Mouse (Mus musculus): Measurements from ENCODE around the gene H2-Q6. TPM values are rescaled to one million over a fixed set of nuclear protein-coding genes. Genes with fewer than 3 reads are reported as not detected.

Gene H2-Q6
- polyA plus RNA-seq, 2 experiments, result 7.6 to 10.3 TPM

GRCm38 (mm10) chr17:35469842-35470751 lies 45.4 kb downstream of the H2-Q6 start, which contains the start of gene H2-Q10:
Gene H2-Q10 (plus strand): TSS chr17:35470089.
- 3% methylated on average over 77 of the region's 80 CpGs for WGBS (ENCODE audit: insufficient replicate concordance)
- H3K4me3 ChIP-seq (ENCODE audit: insufficient read depth in 1 of 2, low read depth in 2 of 2, low read length in 2 of 2), result peak within 1 kb of the TSS; percentile 35 to 56
- peak within 1 kb of the TSS; percentile 33 for H3K27ac ChIP-seq
- no peak for DNase-seq (ENCODE audit: low read depth in 3 of 3, low spot score in 3 of 3)
- no peak for TF ChIP-seq EP300 (IDR thresholded peaks at IDR 0.05; ENCODE audit: low read depth)
- no peak for TF ChIP-seq CTCF (IDR thresholded peaks at IDR 0.05; ENCODE audit: low read depth)
- H3K4me1 ChIP-seq (replicated peaks; ENCODE audit: control insufficient read depth in 2 of 2, insufficient read depth in 2 of 2, low read length in 1 of 2), result no peaks in the 10 kb centered on the region
- no peaks in the 10 kb centered on the region for H3K9me3 ChIP-seq (ENCODE audit: control insufficient read depth, low read length)
- peaks cover 17% of the 10 kb centered on the region for H3K27me3 ChIP-seq (ENCODE audit: control insufficient read depth, insufficient read depth, low read length)
- no peaks in the 10 kb centered on the region for H3K36me3 ChIP-seq (replicated peaks; ENCODE audit: control insufficient read depth, insufficient read depth, low read depth)
- peak within 1 kb of the TSS; percentile 32 for H3K9ac ChIP-seq (replicated peaks)
- ATAC-seq (ENCODE audit: insufficient read depth), result peak; percentile 81
- H3K4me2 ChIP-seq (ENCODE audit: low read depth), result peak within 1 kb of the TSS; percentile 24; the same call in 1 of the 2 replicates

Other genes starting within 250 kb of the H2-Q6 start
- 3.1 and 8.1 TPM in 2 replicates for gene Aif1, start 248.8 kb upstream of the H2-Q6 start, polyA plus RNA-seq (2012; rRNA removed)
- 18.6 and 20.7 TPM in 2 replicates for gene Aif1, start 248.8 kb upstream of the H2-Q6 start, polyA plus RNA-seq (2014; fragmentation: Nextera tagmentation; extraction: Ambion mirVana)
- 25.6 and 37.4 TPM in 2 replicates for gene Lst1, start 236.4 kb upstream of the H2-Q6 start, polyA plus RNA-seq (2012; rRNA removed)
- 32.8 and 37.7 TPM in 2 replicates for gene Lst1, start 236.4 kb upstream of the H2-Q6 start, polyA plus RNA-seq (2014; fragmentation: Nextera tagmentation; extraction: Ambion mirVana)
- gene Ltb, start 230.4 kb upstream of the H2-Q6 start, polyA plus RNA-seq (2012; rRNA removed), result 0.47 and 0.70 TPM in 2 replicates
- 0.28 and 0.64 TPM in 2 replicates for gene Ltb, start 230.4 kb upstream of the H2-Q6 start, polyA plus RNA-seq (2014; fragmentation: Nextera tagmentation; extraction: Ambion mirVana)
- gene Tnf, start 222.8 kb upstream of the H2-Q6 start, polyA plus RNA-seq (2012; rRNA removed), result 0.42 and 0.73 TPM in 2 replicates
- gene Tnf, start 222.8 kb upstream of the H2-Q6 start, polyA plus RNA-seq (2014; fragmentation: Nextera tagmentation; extraction: Ambion mirVana), result 0.15 and 0.43 TPM in 2 replicates
- gene Lta, start 219.5 kb upstream of the H2-Q6 start, polyA plus RNA-seq (2012; rRNA removed), result 0.04 and 0.07 TPM in 2 replicates
- gene Lta, start 219.5 kb upstream of the H2-Q6 start, polyA plus RNA-seq (2014; fragmentation: Nextera tagmentation; extraction: Ambion mirVana), result not detected in 2 replicates
- 0.19 and 0.21 TPM in 2 replicates for gene Gm16181, start 204.0 kb upstream of the H2-Q6 start, polyA plus RNA-seq (2012; rRNA removed)
- not detected in 2 replicates for gene Gm16181, start 204.0 kb upstream of the H2-Q6 start, polyA plus RNA-seq (2014; fragmentation: Nextera tagmentation; extraction: Ambion mirVana)
- gene Atp6v1g2, start 191.2 kb upstream of the H2-Q6 start, polyA plus RNA-seq (2012; rRNA removed), result 1.8 and 1.9 TPM in 2 replicates
- 0.76 and 0.97 TPM in 2 replicates for gene Atp6v1g2, start 191.2 kb upstream of the H2-Q6 start, polyA plus RNA-seq (2014; fragmentation: Nextera tagmentation; extraction: Ambion mirVana)
- 3.6 and 4.2 TPM in 2 replicates for gene Nfkbil1, start 189.1 kb upstream of the H2-Q6 start, polyA plus RNA-seq (2012; rRNA removed)
- 1.1 and 1.3 TPM in 2 replicates for gene Nfkbil1, start 189.1 kb upstream of the H2-Q6 start, polyA plus RNA-seq (2014; fragmentation: Nextera tagmentation; extraction: Ambion mirVana)
- gene Ddx39b, start 183.1 kb upstream of the H2-Q6 start, polyA plus RNA-seq (2012; rRNA removed), result 161 and 199 TPM in 2 replicates
- 127 and 143 TPM in 2 replicates for gene Ddx39b, start 183.1 kb upstream of the H2-Q6 start, polyA plus RNA-seq (2014; fragmentation: Nextera tagmentation; extraction: Ambion mirVana)
- gene H2-D1, start 162.1 kb upstream of the H2-Q6 start, polyA plus RNA-seq (2012; rRNA removed), result 29.2 and 37.1 TPM in 2 replicates
- gene H2-D1, start 162.1 kb upstream of the H2-Q6 start, polyA plus RNA-seq (2014; fragmentation: Nextera tagmentation; extraction: Ambion mirVana), result 55.6 and 57.2 TPM in 2 replicates
- 0.50 and 0.56 TPM in 2 replicates for gene H2-Q1, start 104.4 kb upstream of the H2-Q6 start, polyA plus RNA-seq (2012; rRNA removed)
- 0.58 and 1.2 TPM in 2 replicates for gene H2-Q1, start 104.4 kb upstream of the H2-Q6 start, polyA plus RNA-seq (2014; fragmentation: Nextera tagmentation; extraction: Ambion mirVana)
- 0.57 and 0.82 TPM in 2 replicates for gene H2-Q2, start 82.6 kb upstream of the H2-Q6 start, polyA plus RNA-seq (2012; rRNA removed)
- 1.8 and 1.9 TPM in 2 replicates for gene H2-Q2, start 82.6 kb upstream of the H2-Q6 start, polyA plus RNA-seq (2014; fragmentation: Nextera tagmentation; extraction: Ambion mirVana)
- gene H2-Q4, start 45.2 kb upstream of the H2-Q6 start, polyA plus RNA-seq (2012; rRNA removed), result 5.4 TPM in 2 replicates
- 1.2 and 1.3 TPM in 2 replicates for gene H2-Q4, start 45.2 kb upstream of the H2-Q6 start, polyA plus RNA-seq (2014; fragmentation: Nextera tagmentation; extraction: Ambion mirVana)
- gene H2-Q7, start 14.3 kb downstream of the H2-Q6 start, polyA plus RNA-seq (2012; rRNA removed), result 21.8 and 24.4 TPM in 2 replicates
- gene H2-Q7, start 14.3 kb downstream of the H2-Q6 start, polyA plus RNA-seq (2014; fragmentation: Nextera tagmentation; extraction: Ambion mirVana), result 19.0 and 20.7 TPM in 2 replicates
- gene H2-Q10, start 45.2 kb downstream of the H2-Q6 start, polyA plus RNA-seq (2012; rRNA removed), result 119 and 136 TPM in 2 replicates
- 195 and 206 TPM in 2 replicates for gene H2-Q10, start 45.2 kb downstream of the H2-Q6 start, polyA plus RNA-seq (2014; fragmentation: Nextera tagmentation; extraction: Ambion mirVana)
- gene Pou5f1, start 81.2 kb downstream of the H2-Q6 start, polyA plus RNA-seq (2012; rRNA removed), result not detected in 2 replicates
- gene Pou5f1, start 81.2 kb downstream of the H2-Q6 start, polyA plus RNA-seq (2014; fragmentation: Nextera tagmentation; extraction: Ambion mirVana), result not detected in 2 replicates
- 30.0 and 30.5 TPM in 2 replicates for gene Tcf19, start 92.0 kb downstream of the H2-Q6 start, polyA plus RNA-seq (2012; rRNA removed)
- 46.0 and 46.2 TPM in 2 replicates for gene Tcf19, start 92.0 kb downstream of the H2-Q6 start, polyA plus RNA-seq (2014; fragmentation: Nextera tagmentation; extraction: Ambion mirVana)
- gene Cchcr1, start 92.2 kb downstream of the H2-Q6 start, polyA plus RNA-seq (2012; rRNA removed), result 7.5 and 9.4 TPM in 2 replicates
- gene Cchcr1, start 92.2 kb downstream of the H2-Q6 start, polyA plus RNA-seq (2014; fragmentation: Nextera tagmentation; extraction: Ambion mirVana), result 3.8 and 4.9 TPM in 2 replicates
- 0.05 and 0.09 TPM in 2 replicates for gene Psors1c2, start 108.4 kb downstream of the H2-Q6 start, polyA plus RNA-seq (2012; rRNA removed)
- gene Psors1c2, start 108.4 kb downstream of the H2-Q6 start, polyA plus RNA-seq (2014; fragmentation: Nextera tagmentation; extraction: Ambion mirVana), result not detected in 2 replicates
- gene Cdsn, start 127.3 kb downstream of the H2-Q6 start, polyA plus RNA-seq (2012; rRNA removed), result not detected in 2 replicates
- not detected in 2 replicates for gene Cdsn, start 127.3 kb downstream of the H2-Q6 start, polyA plus RNA-seq (2014; fragmentation: Nextera tagmentation; extraction: Ambion mirVana)
- gene 2300002M23Rik, start 142.6 kb downstream of the H2-Q6 start, polyA plus RNA-seq (2012; rRNA removed), result not detected in 2 replicates
- not detected in 2 replicates for gene 2300002M23Rik, start 142.6 kb downstream of the H2-Q6 start, polyA plus RNA-seq (2014; fragmentation: Nextera tagmentation; extraction: Ambion mirVana)
- gene Sfta2, start 176.7 kb downstream of the H2-Q6 start, polyA plus RNA-seq (2012; rRNA removed), result not detected in 2 replicates
- not detected in 2 replicates for gene Sfta2, start 176.7 kb downstream of the H2-Q6 start, polyA plus RNA-seq (2014; fragmentation: Nextera tagmentation; extraction: Ambion mirVana)
- not detected in 2 replicates for gene Gm9573, start 201.8 kb downstream of the H2-Q6 start, polyA plus RNA-seq (2012; rRNA removed)
- not detected in 2 replicates for gene Gm9573, start 201.8 kb downstream of the H2-Q6 start, polyA plus RNA-seq (2014; fragmentation: Nextera tagmentation; extraction: Ambion mirVana)
- gene Mucl3, start 218.8 kb downstream of the H2-Q6 start, polyA plus RNA-seq (2012; rRNA removed), result 0.02 TPM in 1 of 2 replicates, not detected in the other
- gene Mucl3, start 218.8 kb downstream of the H2-Q6 start, polyA plus RNA-seq (2014; fragmentation: Nextera tagmentation; extraction: Ambion mirVana), result not detected in 2 replicates
- gene Vars2, start 242.7 kb downstream of the H2-Q6 start, polyA plus RNA-seq (2012; rRNA removed), result 7.1 and 7.8 TPM in 2 replicates
- gene Vars2, start 242.7 kb downstream of the H2-Q6 start, polyA plus RNA-seq (2014; fragmentation: Nextera tagmentation; extraction: Ambion mirVana), result 4.0 and 5.8 TPM in 2 replicates
- 17.8 and 18.0 TPM in 2 replicates for gene Gtf2h4, start 248.9 kb downstream of the H2-Q6 start, polyA plus RNA-seq (2012; rRNA removed)
- gene Gtf2h4, start 248.9 kb downstream of the H2-Q6 start, polyA plus RNA-seq (2014; fragmentation: Nextera tagmentation; extraction: Ambion mirVana), result 23.1 and 26.8 TPM in 2 replicates

Measured in liver, embryonic 14.5 days (tissue).